Mouse (Mus musculus): ENCODE measurements around the gene Pygo2.
A peak's percentile ranks its signal among the peaks of the same experiment; 100 is the strongest.

GRCm38 (mm10) chr3:89430171-89431159 lies at the start of gene Pygo2:
- peak; percentile 60 for TF ChIP-seq POLR2A (IDR thresholded peaks at IDR 0.05; ENCODE audit: low read depth, low read length)
- no peak for TF ChIP-seq CTCF (conservative IDR thresholded peaks at IDR 0.05; ENCODE audit: insufficient read depth, insufficient read length, low read depth, low read length)
